Mouse (Mus musculus): ENCODE measurements around the gene Elob. TPM values are rescaled to one million over a fixed set of nuclear protein-coding genes. Genes with fewer than 3 reads are reported as not detected.

The Elob gene
- polyA plus RNA-seq, 1 experiment from 2014 or later = 1,025 TPM

GRCm38 (mm10) chr17:23836006-23836575, 7.2 kb upstream of the Elob start, which contains the start of gene Prss33:
TSS of gene Prss33 (minus strand) at chr17:23836056.
- 85% methylated on average over 8 of the region's 8 CpGs for WGBS
- no peak for ATAC-seq (ENCODE audit: insufficient read depth, low FRiP score, low TSS enrichment)
- H3K4me3 ChIP-seq (ENCODE audit: low read depth, low read length) = no peak within 1 kb of the TSS

GRCm38 (mm10) chr17:23831201-23831600, 2.3 kb upstream of the Elob start:
- Histone ChIP-seq H3K9ac (ENCODE audit: low read length) (no peak overlapping the region), H3K9me3 (ENCODE audit: control insufficient read depth, low read length) (no peaks in the 10 kb centered on the region), H3K27me3 (ENCODE audit: control insufficient read depth, insufficient read depth, low read length) (no peaks in the 10 kb centered on the region), H3K36me3 (ENCODE audit: control insufficient read depth, insufficient read depth, low read length) (peaks cover 2% of the 10 kb centered on the region; the same call in 1 of the 2 replicates), H3K4me2 (ENCODE audit: low read depth) (no peak overlapping the region), H3K27ac (ENCODE audit: low read depth, low read length) (no peak overlapping the region), H3K4me3 (ENCODE audit: low read depth, low read length) (no peak overlapping the region), H3K4me1 (ENCODE audit: control insufficient read depth, insufficient read depth, low read length) (peaks cover 13% of the 10 kb centered on the region)
- WGBS = 93% methylated on average over 1 of the region's 1 CpGs
- DNase-seq (ENCODE audit: low spot score) (no peak), ATAC-seq (ENCODE audit: insufficient read depth, low FRiP score, low TSS enrichment) (no peak)

More at GRCm38 (mm10) chr17:23836006-23836575, 7.2 kb upstream of the Elob start, which contains the start of gene Prss33:
- H3K4me2 ChIP-seq (ENCODE audit: low read depth) = no peak within 1 kb of the TSS
- no peak within 1 kb of the TSS; the same call in 1 of the 2 replicates for H3K9ac ChIP-seq (ENCODE audit: low read length)
- no peaks in the 10 kb centered on the region for H3K9me3 ChIP-seq (ENCODE audit: control insufficient read depth, low read length)
- no peaks in the 10 kb centered on the region for H3K27me3 ChIP-seq (ENCODE audit: control insufficient read depth, insufficient read depth, low read length)
- no peaks in the 10 kb centered on the region for H3K4me1 ChIP-seq (ENCODE audit: control insufficient read depth, insufficient read depth, low read length)
- DNase-seq (ENCODE audit: low spot score) = no peak
- no peaks in the 10 kb centered on the region for H3K36me3 ChIP-seq (ENCODE audit: control insufficient read depth, insufficient read depth, low read length)
- H3K27ac ChIP-seq (ENCODE audit: low read depth, low read length) = no peak within 1 kb of the TSS

- ATAC-seq (ENCODE audit: insufficient read depth, low FRiP score, low TSS enrichment) = peak; percentile 80
- WGBS = under 1% methylated on average over 43 of the region's 47 CpGs
- peak; percentile 69 for DNase-seq (ENCODE audit: low spot score)
- peaks cover 24% of the 10 kb centered on the region for H3K36me3 ChIP-seq (ENCODE audit: control insufficient read depth, insufficient read depth, low read length)
- H3K4me3 ChIP-seq (ENCODE audit: low read depth, low read length) = peak overlapping the region; percentile 81
- H3K4me1 ChIP-seq (ENCODE audit: control insufficient read depth, insufficient read depth, low read length) = peaks cover 13% of the 10 kb centered on the region
- no peaks in the 10 kb centered on the region for H3K9me3 ChIP-seq (ENCODE audit: control insufficient read depth, low read length)
- H3K27me3 ChIP-seq (ENCODE audit: control insufficient read depth, insufficient read depth, low read length) = no peaks in the 10 kb centered on the region
- H3K4me2 ChIP-seq (ENCODE audit: low read depth) = peak overlapping the region; percentile 83
- peak overlapping the region; percentile 68 for H3K9ac ChIP-seq (ENCODE audit: low read length)
- H3K27ac ChIP-seq (ENCODE audit: low read depth, low read length) = peak overlapping the region; percentile 89
Measured at GRCm38 (mm10) chr17:23828271-23829001, 500 bp downstream of the Elob start.

GRCm38 (mm10) chr17:23825591-23825990, 3.3 kb downstream of the Elob start:
- ATAC-seq (ENCODE audit: insufficient read depth, low FRiP score, low TSS enrichment) (no peak), DNase-seq (ENCODE audit: low spot score) (no peak)
- H3K4me2 ChIP-seq (ENCODE audit: low read depth) = no peak overlapping the region
- no peaks in the 10 kb centered on the region for H3K9me3 ChIP-seq (ENCODE audit: control insufficient read depth, low read length)
- H3K27ac ChIP-seq (ENCODE audit: low read depth, low read length) = no peak overlapping the region
- H3K4me1 ChIP-seq (ENCODE audit: control insufficient read depth, insufficient read depth, low read length) = peaks cover 13% of the 10 kb centered on the region
- no peak overlapping the region for H3K9ac ChIP-seq (ENCODE audit: low read length)
- WGBS = 96% methylated on average over 4 of the region's 4 CpGs
- H3K27me3 ChIP-seq (ENCODE audit: control insufficient read depth, insufficient read depth, low read length) = no peaks in the 10 kb centered on the region
- peaks cover 44% of the 10 kb centered on the region for H3K36me3 ChIP-seq (ENCODE audit: control insufficient read depth, insufficient read depth, low read length)
- no peak overlapping the region for H3K4me3 ChIP-seq (ENCODE audit: low read depth, low read length)

- DNase-seq (ENCODE audit: low spot score) (no peak), ATAC-seq (ENCODE audit: insufficient read depth, low FRiP score, low TSS enrichment) (no peak)
- H3K27me3 ChIP-seq (ENCODE audit: control insufficient read depth, insufficient read depth, low read length) = no peaks in the 10 kb centered on the region
- WGBS = 92% methylated on average over 12 of the region's 12 CpGs
- peaks cover 64% of the 10 kb centered on the region for H3K36me3 ChIP-seq (ENCODE audit: control insufficient read depth, insufficient read depth, low read length)
- H3K27ac ChIP-seq (ENCODE audit: low read depth, low read length) = no peak overlapping the region
- H3K9me3 ChIP-seq (ENCODE audit: control insufficient read depth, low read length) = peaks cover 6% of the 10 kb centered on the region
- H3K9ac ChIP-seq (ENCODE audit: low read length) = no peak overlapping the region
- peaks cover 10% of the 10 kb centered on the region for H3K4me1 ChIP-seq (ENCODE audit: control insufficient read depth, insufficient read depth, low read length)
- no peak overlapping the region for H3K4me3 ChIP-seq (ENCODE audit: low read depth, low read length)
- H3K4me2 ChIP-seq (ENCODE audit: low read depth) = no peak overlapping the region
Measured at GRCm38 (mm10) chr17:23823614-23824013, 5.3 kb downstream of the Elob start.

GRCm38 (mm10) chr17:23823018-23823417, 5.9 kb downstream of the Elob start:
- Histone ChIP-seq H3K4me1 (ENCODE audit: control insufficient read depth, insufficient read depth, low read length) (peaks cover 8% of the 10 kb centered on the region), H3K4me3 (ENCODE audit: low read depth, low read length) (no peak overlapping the region), H3K27me3 (ENCODE audit: control insufficient read depth, insufficient read depth, low read length) (no peaks in the 10 kb centered on the region), H3K9ac (ENCODE audit: low read length) (no peak overlapping the region), H3K9me3 (ENCODE audit: control insufficient read depth, low read length) (peaks cover 11% of the 10 kb centered on the region), H3K36me3 (ENCODE audit: control insufficient read depth, insufficient read depth, low read length) (peaks cover 70% of the 10 kb centered on the region), H3K4me2 (ENCODE audit: low read depth) (no peak overlapping the region), H3K27ac (ENCODE audit: low read depth, low read length) (no peak overlapping the region)
- ATAC-seq (ENCODE audit: insufficient read depth, low FRiP score, low TSS enrichment) = no peak
- WGBS = 88% methylated on average over 16 of the region's 16 CpGs
- no peak for DNase-seq (ENCODE audit: low spot score)

- Histone ChIP-seq H3K27ac (ENCODE audit: low read depth, low read length) (no peak overlapping the region), H3K27me3 (ENCODE audit: control insufficient read depth, insufficient read depth, low read length) (no peaks in the 10 kb centered on the region), H3K9me3 (ENCODE audit: control insufficient read depth, low read length) (peaks cover 11% of the 10 kb centered on the region), H3K9ac (ENCODE audit: low read length) (no peak overlapping the region), H3K4me1 (ENCODE audit: control insufficient read depth, insufficient read depth, low read length) (no peaks in the 10 kb centered on the region), H3K4me2 (ENCODE audit: low read depth) (no peak overlapping the region), H3K36me3 (ENCODE audit: control insufficient read depth, insufficient read depth, low read length) (peaks cover 79% of the 10 kb centered on the region), H3K4me3 (ENCODE audit: low read depth, low read length) (no peak overlapping the region)
- no peak for ATAC-seq (ENCODE audit: insufficient read depth, low FRiP score, low TSS enrichment)
- no peak for DNase-seq (ENCODE audit: low spot score)
- WGBS = 85% methylated on average over 6 of the region's 6 CpGs
Measured at GRCm38 (mm10) chr17:23822094-23822493, 6.8 kb downstream of the Elob start.

GRCm38 (mm10) chr17:23820731-23821130, 8.2 kb downstream of the Elob start:
- Histone ChIP-seq H3K27me3 (ENCODE audit: control insufficient read depth, insufficient read depth, low read length) (no peaks in the 10 kb centered on the region), H3K4me3 (ENCODE audit: low read depth, low read length) (no peak overlapping the region), H3K9ac (ENCODE audit: low read length) (no peak overlapping the region), H3K4me2 (ENCODE audit: low read depth) (no peak overlapping the region), H3K36me3 (ENCODE audit: control insufficient read depth, insufficient read depth, low read length) (peaks cover 86% of the 10 kb centered on the region), H3K4me1 (ENCODE audit: control insufficient read depth, insufficient read depth, low read length) (no peaks in the 10 kb centered on the region), H3K27ac (ENCODE audit: low read depth, low read length) (no peak overlapping the region), H3K9me3 (ENCODE audit: control insufficient read depth, low read length) (peaks cover 11% of the 10 kb centered on the region)
- WGBS = 95% methylated on average over 5 of the region's 5 CpGs
- no peak for ATAC-seq (ENCODE audit: insufficient read depth, low FRiP score, low TSS enrichment)
- DNase-seq (ENCODE audit: low spot score) = no peak

GRCm38 (mm10) chr17:23819235-23819634, 9.7 kb downstream of the Elob start:
- Histone ChIP-seq H3K9ac (ENCODE audit: low read length) (no peak overlapping the region), H3K4me2 (ENCODE audit: low read depth) (no peak overlapping the region), H3K36me3 (ENCODE audit: control insufficient read depth, insufficient read depth, low read length) (peaks cover 88% of the 10 kb centered on the region), H3K27me3 (ENCODE audit: control insufficient read depth, insufficient read depth, low read length) (no peaks in the 10 kb centered on the region), H3K27ac (ENCODE audit: low read depth, low read length) (no peak overlapping the region), H3K4me3 (ENCODE audit: low read depth, low read length) (no peak overlapping the region), H3K4me1 (ENCODE audit: control insufficient read depth, insufficient read depth, low read length) (no peaks in the 10 kb centered on the region), H3K9me3 (ENCODE audit: control insufficient read depth, low read length) (peaks cover 11% of the 10 kb centered on the region)
- ATAC-seq (ENCODE audit: insufficient read depth, low FRiP score, low TSS enrichment) (no peak), DNase-seq (ENCODE audit: low spot score) (no peak)
- 98% methylated on average over 25 of the region's 25 CpGs for WGBS
